Mouse (Mus musculus) neural tube, embryonic 13.5 days (tissue): ENCODE measurements around the gene Csdc2. TPM values are rescaled to one million over a fixed set of nuclear protein-coding genes. Genes with fewer than 3 reads are reported as not detected.

ENCODE experiments used
- ATAC-seq: fragments of 200-750 bp; cut with Nextera tagmentation; 2 replicates; pipeline ENCODE4 v1.8.0; 2017; ENCODE audit warnings: low read depth, mild to moderate bottlenecking, moderate TSS enrichment, moderate library complexity
- H3K27ac ChIP-seq: fragments of 300-500 bp; sonication (generic); replicated peaks from 2 replicates; pipeline ENCODE4 v1.5.1; 2015; ENCODE audit warnings: moderate library complexity, mild to moderate bottlenecking, inconsistent platforms
- H3K27me3 ChIP-seq: fragments of 300-500 bp; sonication (generic); 2 replicates; pipeline ENCODE4 v1.6.1; 2015; ENCODE audit warnings: mild to moderate bottlenecking, inconsistent platforms
- H3K36me3 ChIP-seq: fragments of 300-500 bp; sonication (generic); 2 replicates; pipeline ENCODE4 v1.6.1; 2015; ENCODE audit warnings: mild to moderate bottlenecking, inconsistent platforms
- H3K4me1 ChIP-seq: fragments of 300-500 bp; sonication (generic); replicated peaks from 2 replicates; pipeline ENCODE4 v1.6.1; 2015; ENCODE audit warnings: inconsistent platforms
- H3K4me2 ChIP-seq: fragments of 300-500 bp; sonication (generic); 2 replicates; pipeline ENCODE4 v1.6.1; 2015; ENCODE audit warnings: inconsistent platforms, mild to moderate bottlenecking, moderate library complexity
- H3K4me3 ChIP-seq: fragments of 300-500 bp; sonication (generic); 2 replicates; pipeline ENCODE4 v1.5.1; 2015; ENCODE audit warnings: mild to moderate bottlenecking, inconsistent platforms
- H3K9ac ChIP-seq: fragments of 300-500 bp; sonication (generic); 2 replicates; pipeline ENCODE4 v1.6.1; 2015; ENCODE audit warnings: moderate library complexity, mild to moderate bottlenecking, inconsistent platforms
- H3K9me3 ChIP-seq: fragments of 300-500 bp; sonication (generic); 2 replicates; pipeline ENCODE4 v1.6.1; 2016; ENCODE audit warnings: inconsistent platforms
- WGBS: fragments of 180-500 bp; shearing (Covaris S2); methylation state at CpG from one replicate; pipeline ENCODE4 v1.1.7; 2015; 5-methylcytosine and 5-hydroxymethylcytosine counted together
- polyA plus RNA-seq: library from polyadenylated mRNA; unstranded; fragments of >200 nt; fragmentation: Nextera tagmentation; extraction: Ambion mirVana; gene quantifications from 2 replicates; pipeline ENCODE4 v1.2.1, GENCODE M21; 2015

Gene Csdc2
- polyA plus RNA-seq, 1 experiment from 2014 or later = 127 TPM

DNA sequence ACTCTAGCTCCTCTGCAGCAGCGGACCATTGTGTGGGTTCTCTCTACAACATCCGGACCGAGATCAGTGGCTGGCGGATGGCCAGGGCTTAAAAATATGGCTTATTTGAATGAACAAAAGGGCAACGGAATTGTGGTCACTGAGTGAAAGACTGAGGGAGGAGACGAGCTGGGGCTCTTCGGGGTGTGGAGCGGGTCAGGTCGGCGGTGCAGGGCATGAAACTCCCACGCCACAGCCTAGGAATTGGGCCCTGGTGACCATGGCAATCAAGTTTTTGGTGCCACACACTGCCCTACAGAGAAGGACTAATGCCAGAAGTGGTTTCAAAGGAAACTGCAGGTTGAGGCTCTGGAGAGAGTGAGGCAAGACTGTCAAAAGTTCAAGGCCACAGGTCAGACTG lies 8.3 kb upstream of the Csdc2 start:
- H3K9ac ChIP-seq = no peak overlapping the region
- ATAC-seq = no peak
- peaks cover 45% of the 10 kb centered on the region for H3K4me1 ChIP-seq
- H3K27me3 ChIP-seq = no peaks in the 10 kb centered on the region
- no peaks in the 10 kb centered on the region for H3K36me3 ChIP-seq
- H3K4me2 ChIP-seq = no peak overlapping the region
- no peak overlapping the region for H3K4me3 ChIP-seq
- no peaks in the 10 kb centered on the region for H3K9me3 ChIP-seq
- 41% methylated on average over 11 of the region's 11 CpGs for WGBS
- H3K27ac ChIP-seq = peak overlapping the region; percentile 91

DNA sequence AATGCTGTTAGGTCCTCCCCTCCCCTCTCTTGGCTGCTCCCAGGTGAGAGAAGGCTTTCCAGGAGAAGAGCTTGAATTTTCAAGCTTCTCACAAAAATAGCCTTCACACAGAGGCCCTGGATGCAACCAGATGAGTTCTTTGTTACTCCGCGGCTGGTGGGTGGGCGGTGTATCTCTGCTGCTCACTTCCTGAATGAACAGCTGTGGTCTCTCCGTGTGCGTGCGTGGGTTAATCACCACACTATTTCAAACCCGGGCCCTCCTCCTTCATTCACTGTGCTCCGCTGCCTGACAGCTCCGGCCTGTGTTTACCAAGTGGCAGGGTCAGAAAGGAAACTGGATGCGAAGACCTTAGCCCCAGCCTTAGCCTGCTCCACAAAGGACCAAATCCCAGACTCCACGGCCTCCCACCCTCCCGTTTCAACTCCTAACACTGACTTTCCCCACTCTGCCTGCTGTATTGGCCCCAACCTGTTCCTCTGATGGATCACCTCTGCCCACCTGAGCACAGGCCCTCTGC lies 3.5 kb upstream of the Csdc2 start:
- Histone ChIP-seq H3K4me3 (no peak overlapping the region), H3K4me2 (no peak overlapping the region), H3K9ac (peak overlapping the region; percentile 34; the same call in 1 of the 2 replicates), H3K27me3 (no peaks in the 10 kb centered on the region), H3K9me3 (no peaks in the 10 kb centered on the region), H3K36me3 (no peaks in the 10 kb centered on the region), H3K4me1 (peaks cover 37% of the 10 kb centered on the region), H3K27ac (peak overlapping the region; percentile 42)
- ATAC-seq = no peak
- 25% methylated on average over 12 of the region's 12 CpGs for WGBS

DNA sequence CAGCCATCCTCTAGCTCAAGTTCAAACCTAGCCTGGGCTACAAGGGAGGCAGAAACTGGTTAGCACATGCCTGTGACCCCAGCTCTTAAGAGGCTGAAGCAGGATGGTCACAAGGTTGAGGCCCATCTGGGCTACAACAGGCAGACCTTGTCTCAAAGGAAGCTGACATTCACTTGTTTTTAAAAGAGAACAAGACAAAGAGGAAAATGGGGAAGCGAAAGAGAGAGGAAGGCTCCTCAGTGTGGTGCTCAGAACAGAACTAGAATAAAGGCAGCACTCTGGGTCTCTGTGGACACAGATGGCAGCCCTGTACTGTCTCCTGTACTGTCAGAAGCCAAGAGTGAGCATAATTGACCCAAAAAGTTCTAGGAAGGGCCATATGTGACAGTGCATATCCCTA lies 2.6 kb upstream of the Csdc2 start:
- Histone ChIP-seq H3K4me1 (peaks cover 41% of the 10 kb centered on the region), H3K27ac (no peak overlapping the region), H3K27me3 (no peaks in the 10 kb centered on the region), H3K4me3 (no peak overlapping the region), H3K36me3 (no peaks in the 10 kb centered on the region), H3K9ac (no peak overlapping the region), H3K9me3 (no peaks in the 10 kb centered on the region), H3K4me2 (no peak overlapping the region)
- ATAC-seq = no peak
- 80% methylated on average over 1 of the region's 1 CpGs for WGBS

DNA sequence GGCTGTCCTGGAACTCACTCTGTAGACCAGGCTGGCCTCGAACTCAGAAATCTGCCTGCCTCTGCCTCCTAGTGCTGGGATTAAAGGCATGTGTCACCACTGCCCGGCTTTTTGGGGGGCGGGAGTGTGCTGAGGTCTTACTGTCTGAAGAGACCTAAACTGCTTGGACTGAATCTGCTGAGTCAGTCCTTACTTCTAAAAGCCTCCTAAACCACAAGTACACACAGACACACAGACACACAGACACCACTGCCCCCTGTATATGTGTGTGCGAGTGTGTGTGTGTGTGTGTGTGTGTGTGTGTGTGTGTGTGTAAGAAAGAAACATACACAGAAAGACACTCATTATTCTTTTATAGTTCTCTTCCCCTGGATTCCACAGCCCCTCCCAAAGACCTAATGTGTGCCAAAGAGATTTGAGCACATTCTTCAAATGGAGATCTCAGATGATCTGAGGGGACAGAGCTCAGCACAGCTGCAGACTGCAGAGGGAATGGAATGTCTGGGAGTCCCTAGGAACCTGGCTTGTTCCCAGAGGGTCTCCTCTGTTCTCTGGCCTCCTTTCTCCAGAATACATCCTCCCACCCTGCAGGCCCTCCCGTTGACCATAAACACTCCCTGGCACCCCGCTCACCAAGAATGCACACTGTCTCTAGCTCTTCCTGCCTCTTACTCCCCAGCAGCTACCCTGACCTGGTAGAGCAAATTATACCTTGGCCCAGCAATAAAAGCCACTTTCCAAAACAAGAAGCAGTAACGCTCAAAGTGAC lies 506 bp upstream of the Csdc2 start:
- peak overlapping the region; percentile 90 for H3K9ac ChIP-seq
- H3K27me3 ChIP-seq = no peaks in the 10 kb centered on the region
- H3K9me3 ChIP-seq = no peaks in the 10 kb centered on the region
- peak; percentile 13 for ATAC-seq
- peaks cover 47% of the 10 kb centered on the region for H3K4me1 ChIP-seq
- H3K27ac ChIP-seq = peak overlapping the region; percentile 96
- peak overlapping the region; percentile 67 for H3K4me3 ChIP-seq
- 52% methylated on average over 7 of the region's 7 CpGs for WGBS
- peaks cover 10% of the 10 kb centered on the region for H3K36me3 ChIP-seq
- peak overlapping the region; percentile 85 for H3K4me2 ChIP-seq

DNA sequence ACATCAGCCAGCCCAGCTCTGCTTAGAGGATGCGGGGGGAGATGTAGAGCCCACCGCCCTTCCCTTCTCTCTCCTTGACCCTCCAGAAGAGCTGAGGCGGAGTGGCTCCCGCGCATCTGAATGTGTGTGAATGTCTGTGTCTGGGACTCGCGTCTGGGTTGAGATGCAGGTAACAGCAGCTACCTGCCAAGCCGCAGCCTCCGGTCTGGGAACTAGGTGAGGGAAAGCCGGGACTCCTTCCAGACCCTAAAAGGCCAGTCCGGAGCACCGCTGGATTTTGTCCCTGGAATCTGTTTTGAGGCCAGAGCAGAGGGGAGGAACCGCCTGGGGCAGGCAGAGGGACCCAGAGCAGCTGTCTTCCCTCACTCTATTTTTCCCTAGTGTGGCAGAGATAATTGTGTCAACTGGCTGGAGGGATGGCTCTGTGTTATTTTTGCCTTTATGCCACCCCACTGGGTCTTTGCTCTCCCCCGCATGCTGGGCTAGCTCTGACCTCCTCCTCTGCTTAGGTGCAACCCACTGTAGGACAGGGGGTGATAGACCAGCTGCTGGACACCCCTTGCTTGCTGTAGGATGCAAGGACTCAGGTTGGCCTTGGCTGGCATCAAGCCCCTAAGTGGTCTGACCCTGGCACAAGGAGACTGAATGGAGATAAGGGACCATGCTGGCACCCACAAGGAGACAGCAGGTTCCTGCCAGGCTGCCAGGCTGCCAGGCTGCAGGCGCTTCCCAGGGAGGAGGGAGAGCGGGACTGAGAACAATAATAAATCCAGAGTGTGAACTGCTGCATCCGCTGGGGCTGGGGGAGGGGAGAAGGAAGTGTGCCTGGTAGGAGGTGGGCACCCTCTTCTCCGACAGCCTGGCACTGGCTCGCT lies 776 bp downstream of the Csdc2 start:
- WGBS = 3% methylated on average over 19 of the region's 19 CpGs
- peaks cover 48% of the 10 kb centered on the region for H3K4me1 ChIP-seq
- no peaks in the 10 kb centered on the region for H3K27me3 ChIP-seq
- peak overlapping the region; percentile 90 for H3K9ac ChIP-seq
- H3K9me3 ChIP-seq = no peaks in the 10 kb centered on the region
- peak; percentile 65 for ATAC-seq
- H3K27ac ChIP-seq = peak overlapping the region; percentile 96
- peak overlapping the region; percentile 85 for H3K4me2 ChIP-seq
- H3K4me3 ChIP-seq = peak overlapping the region; percentile 67
- peaks cover 13% of the 10 kb centered on the region for H3K36me3 ChIP-seq

DNA sequence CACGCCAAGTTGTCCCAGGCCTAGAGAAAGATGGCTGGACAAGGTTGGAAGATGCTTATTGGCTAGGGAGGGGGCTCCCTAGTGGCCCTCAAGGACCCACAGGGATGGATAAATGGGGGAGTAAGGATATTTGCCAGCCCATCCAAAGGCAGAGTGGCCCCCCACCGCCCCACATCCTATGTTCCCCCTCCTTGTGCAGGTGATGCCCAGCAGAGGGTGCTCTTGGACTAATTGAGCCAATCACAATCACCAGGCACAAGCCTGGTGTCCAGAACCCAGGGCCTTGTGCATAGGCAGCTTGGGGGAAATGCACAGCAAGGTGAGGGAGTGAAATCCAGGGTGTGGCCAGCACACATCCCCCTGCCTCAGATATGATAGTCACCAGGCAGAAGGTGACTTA lies 1.7 kb downstream of the Csdc2 start:
- peaks cover 46% of the 10 kb centered on the region for H3K4me1 ChIP-seq
- 24% methylated on average over 2 of the region's 2 CpGs for WGBS
- H3K4me2 ChIP-seq = peak overlapping the region; percentile 85
- peaks cover 13% of the 10 kb centered on the region for H3K36me3 ChIP-seq
- peak; percentile 22; the same call in 1 of the 2 replicates for ATAC-seq
- H3K27me3 ChIP-seq = no peaks in the 10 kb centered on the region
- peak overlapping the region; percentile 96 for H3K27ac ChIP-seq
- H3K9me3 ChIP-seq = no peaks in the 10 kb centered on the region
- peak overlapping the region; percentile 90 for H3K9ac ChIP-seq
- H3K4me3 ChIP-seq = peak overlapping the region; percentile 67

DNA sequence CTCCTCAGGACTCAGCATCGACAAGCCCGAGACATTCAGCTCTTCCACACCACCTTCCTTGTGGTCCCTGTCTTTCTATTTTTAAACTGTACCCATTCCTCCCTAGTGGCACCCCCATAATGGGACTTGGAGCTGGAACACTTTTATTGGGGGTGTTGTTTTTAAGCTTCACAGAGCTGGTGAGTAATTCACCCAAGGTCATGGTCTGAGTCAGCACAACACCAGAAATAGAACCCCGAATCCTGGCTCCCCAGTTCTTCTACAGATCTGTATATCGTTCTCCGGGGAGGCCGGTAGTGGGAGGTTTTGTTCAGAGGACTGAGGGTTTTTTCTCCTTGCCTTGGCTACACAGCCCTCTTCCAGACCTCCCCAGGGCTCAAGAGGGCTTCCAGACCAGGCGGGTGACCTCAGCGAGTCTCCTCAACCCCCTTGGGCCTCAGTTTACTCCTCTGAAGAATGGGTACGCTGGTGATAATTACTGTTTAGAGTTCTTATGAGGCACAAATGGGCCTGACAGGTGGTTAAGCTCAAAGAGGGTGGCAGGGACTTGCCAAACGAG lies 2.7 kb downstream of the Csdc2 start:
- Histone ChIP-seq H3K4me3 (no peak overlapping the region), H3K4me2 (peak overlapping the region; percentile 85), H3K4me1 (peaks cover 50% of the 10 kb centered on the region), H3K36me3 (peaks cover 13% of the 10 kb centered on the region), H3K27ac (no peak overlapping the region), H3K9ac (peak overlapping the region; percentile 90), H3K9me3 (no peaks in the 10 kb centered on the region), H3K27me3 (no peaks in the 10 kb centered on the region)
- no peak for ATAC-seq
- WGBS = 91% methylated on average over 10 of the region's 10 CpGs

DNA sequence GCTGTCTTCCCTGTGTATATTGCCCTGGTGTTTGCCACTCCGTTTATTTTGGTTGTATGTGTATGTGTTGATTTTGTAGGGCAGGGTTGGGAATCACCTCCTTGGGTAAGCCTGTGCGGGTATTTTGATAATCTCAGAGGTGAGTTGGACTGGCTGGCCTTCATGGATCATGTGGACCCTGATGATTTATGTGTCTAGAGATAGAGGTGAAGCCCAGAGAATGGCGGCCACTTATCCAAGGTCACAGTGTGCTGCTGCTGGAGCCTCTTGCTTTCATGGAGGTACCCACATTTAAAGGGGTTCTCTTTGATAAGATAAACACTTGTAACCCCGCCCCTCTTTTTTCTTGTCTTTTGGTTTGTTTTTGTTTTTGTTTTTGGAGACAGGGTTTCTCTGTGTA lies 3.2 kb downstream of the Csdc2 start:
- Histone ChIP-seq H3K4me2 (no peak overlapping the region), H3K4me3 (no peak overlapping the region), H3K27me3 (no peaks in the 10 kb centered on the region), H3K9ac (no peak overlapping the region), H3K9me3 (no peaks in the 10 kb centered on the region), H3K36me3 (peaks cover 13% of the 10 kb centered on the region), H3K4me1 (peaks cover 50% of the 10 kb centered on the region), H3K27ac (no peak overlapping the region)
- 92% methylated on average over 4 of the region's 4 CpGs for WGBS
- no peak for ATAC-seq

DNA sequence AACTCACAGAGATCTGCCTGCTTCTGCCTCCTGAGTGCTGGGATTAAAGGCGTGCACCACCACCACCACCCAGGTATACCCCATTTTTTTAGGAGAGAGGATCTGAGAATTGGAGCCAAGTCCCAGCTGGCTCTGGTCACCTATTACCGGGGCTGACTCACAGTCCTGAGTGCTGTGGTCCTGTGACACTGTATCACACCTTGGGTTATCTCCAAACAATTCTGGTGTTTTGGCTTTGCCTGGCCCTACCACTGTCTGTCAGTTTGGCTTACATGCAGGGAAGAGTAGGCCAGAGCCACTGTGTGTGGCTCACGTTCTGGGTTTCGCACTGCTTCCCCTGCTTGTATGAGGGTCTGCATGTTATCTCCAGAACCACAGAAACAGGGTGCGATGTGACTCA lies 3.7 kb downstream of the Csdc2 start:
- no peak for ATAC-seq
- peaks cover 50% of the 10 kb centered on the region for H3K4me1 ChIP-seq
- no peaks in the 10 kb centered on the region for H3K27me3 ChIP-seq
- H3K36me3 ChIP-seq = peaks cover 13% of the 10 kb centered on the region
- H3K9ac ChIP-seq = 0 out of 2 replicates have a peak overlapping the region, but pooled peaks have one; percentile 2
- H3K9me3 ChIP-seq = no peaks in the 10 kb centered on the region
- 94% methylated on average over 5 of the region's 5 CpGs for WGBS
- H3K4me3 ChIP-seq = no peak overlapping the region
- no peak overlapping the region for H3K27ac ChIP-seq
- H3K4me2 ChIP-seq = no peak overlapping the region

DNA sequence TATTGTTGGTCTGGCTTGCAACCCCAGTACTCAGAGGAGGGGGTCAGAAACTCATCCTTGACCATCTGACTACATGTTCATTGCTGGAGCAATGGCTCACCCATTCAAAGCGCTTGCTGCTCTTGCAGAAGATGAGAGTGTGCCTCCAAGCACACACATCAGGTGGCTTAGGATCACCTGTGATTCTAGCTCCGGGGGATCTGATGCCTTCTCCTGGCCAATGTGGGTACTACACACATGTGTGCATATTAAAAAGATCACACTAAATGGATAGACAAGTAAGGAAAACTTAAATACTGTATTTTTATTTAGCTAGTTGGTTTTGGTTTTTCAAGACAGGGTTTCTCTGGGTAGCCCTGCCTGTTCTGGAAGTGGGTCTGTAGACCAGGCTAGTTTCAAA lies 4.5 kb downstream of the Csdc2 start:
- Histone ChIP-seq H3K9me3 (no peaks in the 10 kb centered on the region), H3K4me1 (peaks cover 47% of the 10 kb centered on the region), H3K36me3 (peaks cover 13% of the 10 kb centered on the region), H3K4me3 (no peak overlapping the region), H3K4me2 (no peak overlapping the region), H3K9ac (no peak overlapping the region), H3K27ac (no peak overlapping the region), H3K27me3 (no peaks in the 10 kb centered on the region)
- 93% methylated on average over 2 of the region's 2 CpGs for WGBS
- no peak for ATAC-seq

DNA sequence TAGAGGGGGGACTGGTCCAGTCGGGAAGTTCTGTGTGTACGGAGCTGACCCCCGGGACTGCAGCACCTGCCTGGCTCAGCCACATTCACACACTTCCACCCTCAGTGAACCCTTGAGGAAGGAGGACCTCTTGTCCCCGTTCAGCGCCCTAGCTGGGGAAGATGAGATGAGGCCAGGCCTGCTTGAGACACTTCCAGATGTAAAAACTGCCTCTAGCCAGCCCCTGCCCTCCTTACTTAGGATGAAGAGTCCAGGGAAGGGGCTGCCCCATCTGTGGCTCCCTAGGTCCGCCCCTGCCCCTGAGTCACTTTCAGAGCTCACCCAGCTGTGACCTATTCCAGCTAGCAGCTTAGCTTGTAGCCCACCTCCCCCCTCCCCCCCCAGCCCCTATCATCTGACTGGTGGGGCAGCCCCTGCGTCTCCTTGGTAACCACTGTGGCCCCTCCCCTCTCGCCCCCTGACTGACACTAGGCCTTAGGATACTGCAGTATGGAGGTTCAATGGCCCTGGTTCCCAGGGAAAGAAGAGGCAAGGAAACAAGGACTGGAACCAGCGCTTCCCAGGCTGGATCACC lies 6.7 kb downstream of the Csdc2 start:
- H3K27me3 ChIP-seq = no peaks in the 10 kb centered on the region
- peaks cover 25% of the 10 kb centered on the region for H3K4me1 ChIP-seq
- H3K4me3 ChIP-seq = no peak overlapping the region
- peaks cover 35% of the 10 kb centered on the region for H3K36me3 ChIP-seq
- H3K9ac ChIP-seq = peak overlapping the region; percentile 50; the same call in 1 of the 2 replicates
- WGBS = 11% methylated on average over 9 of the region's 9 CpGs
- peak; percentile 32; the same call in 1 of the 2 replicates for ATAC-seq
- H3K27ac ChIP-seq = peak overlapping the region; percentile 46
- H3K4me2 ChIP-seq = 0 out of 2 replicates have a peak overlapping the region, but pooled peaks have one; percentile 0
- H3K9me3 ChIP-seq = no peaks in the 10 kb centered on the region
